Mouse (Mus musculus): Measurements from ENCODE around the gene Zfp612.

Zfp612 gene

GRCm38 (mm10) chr8:110135515-110135914 lies 56.0 kb downstream of the Zfp612 start:
- no peak for DNase-seq

- no peak for DNase-seq
Measured at GRCm38 (mm10) chr8:110140156-110140555, 60.6 kb downstream of the Zfp612 start.

GRCm38 (mm10) chr8:110140770-110141169 lies 61.2 kb downstream of the Zfp612 start:
- no peak for DNase-seq
